8 mouse cellular contexts compared by ENCODE assay signal in the genomic region with DNA sequence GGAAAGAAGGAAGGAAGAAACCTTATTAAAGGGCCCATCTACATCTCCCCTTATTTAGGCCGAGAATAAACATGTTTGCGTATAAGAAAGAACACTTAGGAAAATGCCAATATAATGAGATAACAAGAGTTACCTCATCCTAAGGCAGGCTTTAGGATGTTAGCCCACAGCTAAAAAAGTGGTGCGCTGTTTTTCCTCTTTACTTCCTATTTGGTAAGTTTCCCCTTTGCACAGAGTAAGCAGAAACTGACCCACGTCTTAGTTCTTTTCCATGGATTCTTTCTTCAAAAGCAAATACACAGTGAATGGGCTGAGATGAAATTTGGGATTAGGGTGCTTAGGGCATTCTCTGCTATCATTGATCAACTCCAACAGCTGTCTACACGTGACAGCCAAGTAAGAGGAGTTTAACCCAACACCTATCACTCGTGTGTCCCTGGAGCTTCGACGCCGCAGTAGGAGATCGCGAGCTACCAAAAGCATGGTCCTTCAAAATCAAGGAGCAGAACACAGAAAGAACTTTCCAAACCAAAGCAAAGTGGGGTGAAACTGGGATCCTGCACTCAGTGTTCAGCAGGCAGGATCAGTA. TPM values are rescaled to one million over a fixed set of nuclear protein-coding genes. Genes with fewer than 3 reads are reported as not detected.
DNase-seq lines count a peak whose midpoint lies in the region; ATAC-seq and TF ChIP-seq lines count a peak whose summit lies in the region.

No protein-coding gene starts in this region.

- WGBS in cerebellum, adult 2 months: 51% methylated on average over 11 of the region's 11 CpGs
- 44% methylated on average over 11 of the region's 11 CpGs for WGBS in forebrain, embryonic 16.5 days
- 21% methylated on average over 11 of the region's 11 CpGs for WGBS in liver, embryonic 14.5 days (ENCODE audit: insufficient replicate concordance)

- no peaks in the 10 kb centered on the region for H3K27me3 ChIP-seq in cerebellum, adult 2 months (ENCODE audit: control insufficient read depth, insufficient read depth, low read length)
- no peaks in the 10 kb centered on the region for H3K27me3 ChIP-seq in forebrain, embryonic 16.5 days (replicated peaks; ENCODE audit: control insufficient read depth, insufficient read depth, low read length)
- H3K27me3 ChIP-seq in liver, embryonic 14.5 days (ENCODE audit: control insufficient read depth, insufficient read depth, low read length): no peaks in the 10 kb centered on the region

- H3K4me1 ChIP-seq in cerebellum, adult 2 months (ENCODE audit: control insufficient read depth, insufficient read depth, low read length): no peaks in the 10 kb centered on the region
- H3K4me1 ChIP-seq in forebrain, embryonic 16.5 days (replicated peaks; ENCODE audit: control insufficient read depth, insufficient read depth, low read length): peaks cover 13% of the 10 kb centered on the region
- H3K4me1 ChIP-seq in liver, embryonic 14.5 days (replicated peaks; ENCODE audit: control insufficient read depth in 2 of 2, insufficient read depth in 2 of 2, low read length in 1 of 2): peaks cover 4 to 13% of the 10 kb centered on the region in 2 experiments

- no peak overlapping the region; the same call in 1 of the 2 replicates for H3K9ac ChIP-seq in forebrain, embryonic 16.5 days (replicated peaks; ENCODE audit: low read depth, low read length)
- H3K9ac ChIP-seq in liver, embryonic 14.5 days (replicated peaks): peak overlapping the region; percentile 72

- peak overlapping the region; percentile 50 for H3K4me3 ChIP-seq in cerebellum, adult 2 months (replicated peaks; ENCODE audit: insufficient read depth, low read depth, low read length)
- peak overlapping the region; percentile 36 for H3K4me3 ChIP-seq in forebrain, embryonic 16.5 days (replicated peaks; ENCODE audit: low read length)
- H3K4me3 ChIP-seq in liver, embryonic 14.5 days (ENCODE audit: insufficient read depth in 1 of 2, low read depth in 2 of 2, low read length in 2 of 2): peak overlapping the region; percentile 62 to 78

- DNase-seq in cerebellum, adult 2 months: no peak
- DNase-seq in cerebellum, postnatal 4 days (ENCODE audit: low spot score in 2 of 2): no peak
- DNase-seq in liver, embryonic 14.5 days (ENCODE audit: low read depth in 3 of 3, low spot score in 3 of 3): peak in 1 of 3 experiments; percentile 7
- no peak for DNase-seq in gastrocnemius, postnatal 25 days
- no peak for DNase-seq in cerebellum, adult 18-20 months
- DNase-seq in adrenal gland, adult (ENCODE audit: inconsistent age in 2 of 2, low spot score in 1 of 2): no peak

- H3K27ac ChIP-seq in cerebellum, adult 2 months (ENCODE audit: insufficient read depth, low read length): no peak overlapping the region
- no peak overlapping the region for H3K27ac ChIP-seq in forebrain, embryonic 16.5 days (ENCODE audit: low read length)
- no peak overlapping the region; the same call in 1 of the 2 replicates for H3K27ac ChIP-seq in liver, embryonic 14.5 days

- TF ChIP-seq CTCF in cerebellum, adult 2 months (IDR thresholded peaks at IDR 0.05; ENCODE audit: borderline replicate concordance, insufficient read depth, low read depth, low read length): no peak
- TF ChIP-seq CTCF in liver, embryonic 14.5 days (IDR thresholded peaks at IDR 0.05; ENCODE audit: low read depth): no peak

- no peaks in the 10 kb centered on the region for H3K36me3 ChIP-seq in forebrain, embryonic 16.5 days (ENCODE audit: control insufficient read depth, insufficient read depth)
- no peaks in the 10 kb centered on the region for H3K36me3 ChIP-seq in liver, embryonic 14.5 days (replicated peaks; ENCODE audit: control insufficient read depth, insufficient read depth, low read depth)

- no peak for TF ChIP-seq EP300 in liver, embryonic 14.5 days (IDR thresholded peaks at IDR 0.05; ENCODE audit: low read depth)

- no peaks in the 10 kb centered on the region for H3K9me3 ChIP-seq in forebrain, embryonic 16.5 days (ENCODE audit: control insufficient read depth, low read length)
- no peaks in the 10 kb centered on the region for H3K9me3 ChIP-seq in liver, embryonic 14.5 days (ENCODE audit: control insufficient read depth, low read length)

- H3K4me2 ChIP-seq in forebrain, embryonic 16.5 days (ENCODE audit: low read length): peak overlapping the region; percentile 54
- peak overlapping the region; percentile 86 for H3K4me2 ChIP-seq in liver, embryonic 14.5 days (ENCODE audit: low read depth)

- peak; percentile 28 for ATAC-seq in CD4-positive, CD25-positive, alpha-beta regulatory T cell, adult 4 months
- ATAC-seq in forebrain, embryonic 16.5 days: no peak
- ATAC-seq in liver, embryonic 14.5 days (ENCODE audit: insufficient read depth): no peak; the same call in 1 of the 2 replicates

- no peak for TF ChIP-seq POLR2A in cerebellum, adult 2 months (IDR thresholded peaks at IDR 0.05; ENCODE audit: borderline replicate concordance, insufficient read depth, low read length)

RNA-seq across cellular contexts. Expression of a gene that starts 7.6 kb away (rescaled TPM):
- polyA plus RNA-seq in cerebellum, adult 2 months (2012; rRNA removed): 33.8 and 36.9 TPM in 2 replicates
- 10 to 100 TPM; 51.7 to 77.9 TPM for polyA plus RNA-seq in CD4-positive, CD25-positive, alpha-beta regulatory T cell, adult 4 months (2017; shearing (Covaris generic))
- 21.7 and 25.9 TPM in 2 replicates for polyA plus RNA-seq in forebrain, embryonic 16.5 days (2015; fragmentation: Nextera tagmentation; extraction: Ambion mirVana)
- 32.6 and 37.9 TPM in 2 replicates for polyA plus RNA-seq in liver, embryonic 14.5 days (2012; rRNA removed)
- 21.0 and 21.6 TPM in 2 replicates for polyA plus RNA-seq in liver, embryonic 14.5 days (2014; fragmentation: Nextera tagmentation; extraction: Ambion mirVana)
- total RNA-seq in gastrocnemius, postnatal 25 days (2021): 10 to 100 TPM; 31.3 to 40.2 TPM
